Mouse (Mus musculus) heart, embryonic 11.5 days (tissue): ENCODE results near the gene Gnb2. TPM values are rescaled to one million over a fixed set of nuclear protein-coding genes. Genes with fewer than 3 reads are reported as not detected.

ENCODE experiments used
- ATAC-seq: fragments of 200-750 bp; cut with Nextera tagmentation; replicated peaks from 2 replicates; pipeline ENCODE4 v1.8.0; 2017; ENCODE audit warnings: moderate library complexity; ENCODE audit not compliant: insufficient number of reproducible peaks, low FRiP score, low TSS enrichment
- H3K27ac ChIP-seq: fragments of 300-500 bp; sonication (generic); 2 replicates; pipeline ENCODE4 v1.5.1; 2014; ENCODE audit warnings: mild to moderate bottlenecking, low read depth, low read length
- H3K27me3 ChIP-seq: fragments of 300-500 bp; sonication (generic); 2 replicates; pipeline ENCODE4 v1.6.1; 2014; ENCODE audit warnings: mild to moderate bottlenecking, low read length, mixed read lengths; ENCODE audit not compliant: control insufficient read depth, insufficient read depth
- H3K36me3 ChIP-seq: fragments of 300-500 bp; sonication (generic); 2 replicates; pipeline ENCODE4 v1.6.1; 2014; ENCODE audit warnings: mild to moderate bottlenecking, low read length, moderate library complexity, mixed read lengths; ENCODE audit not compliant: control insufficient read depth, insufficient read depth
- H3K4me1 ChIP-seq: fragments of 300-500 bp; sonication (generic); 2 replicates; pipeline ENCODE4 v1.6.1; 2014; ENCODE audit warnings: low read length; ENCODE audit not compliant: control insufficient read depth, insufficient read depth
- H3K4me2 ChIP-seq: fragments of 300-500 bp; sonication (generic); 2 replicates; pipeline ENCODE4 v1.6.1; 2014; ENCODE audit warnings: mild to moderate bottlenecking, moderate library complexity
- H3K4me3 ChIP-seq: fragments of 300-500 bp; sonication (generic); 2 replicates; pipeline ENCODE4 v1.5.1; 2014; ENCODE audit warnings: low read depth, low read length
- H3K9ac ChIP-seq: fragments of 300-500 bp; sonication (generic); 2 replicates; pipeline ENCODE4 v1.6.1; 2014; ENCODE audit warnings: mild to moderate bottlenecking, low read depth, low read length, moderate library complexity
- H3K9me3 ChIP-seq: fragments of 300-500 bp; sonication (generic); replicated peaks from 2 replicates; pipeline ENCODE4 v1.6.1; 2016; ENCODE audit warnings: low read length; ENCODE audit not compliant: control insufficient read depth
- WGBS: fragments of 180-500 bp; shearing (Covaris S2); extraction: QIAGEN DNeasy Blood & Tissue Kit; methylation state at CpG from one replicate; pipeline ENCODE4 v1.1.7; 2014; ENCODE audit not compliant: insufficient replicate concordance; 5-methylcytosine and 5-hydroxymethylcytosine counted together
- polyA plus RNA-seq: library from polyadenylated mRNA; unstranded; fragments of >200 nt; fragmentation: Nextera tagmentation; extraction: Ambion mirVana; gene quantifications from 2 replicates; pipeline ENCODE4 v1.2.1, GENCODE M21; 2014

The Gnb2 gene
- polyA plus RNA-seq, 1 experiment from 2014 or later, result 318 TPM

DNA sequence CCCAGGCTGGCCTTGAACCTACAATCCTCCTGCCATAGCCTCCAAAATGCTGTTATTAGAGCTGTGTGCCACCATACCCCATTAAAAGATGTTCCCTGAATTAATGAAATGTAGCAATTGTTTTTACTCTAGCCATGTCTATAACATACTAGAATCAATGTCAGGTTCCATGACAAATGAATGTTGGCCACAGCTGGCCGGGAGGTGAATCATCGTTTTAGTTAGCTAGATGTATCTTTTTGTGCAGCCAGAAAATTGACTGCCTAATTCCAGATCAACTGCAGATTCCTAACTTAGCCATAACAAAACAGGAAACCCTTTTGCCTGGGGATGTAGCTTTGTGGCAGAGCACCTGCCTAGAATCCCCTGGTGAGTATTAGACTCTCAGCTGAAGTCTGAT is 16.5 kb upstream of the Gnb2 start:
- no peak overlapping the region for H3K9ac ChIP-seq
- no peaks in the 10 kb centered on the region for H3K36me3 ChIP-seq
- H3K27me3 ChIP-seq, result peaks cover 20% of the 10 kb centered on the region
- no peak overlapping the region for H3K27ac ChIP-seq
- no peaks in the 10 kb centered on the region for H3K9me3 ChIP-seq
- no peak overlapping the region for H3K4me2 ChIP-seq
- no peaks in the 10 kb centered on the region for H3K4me1 ChIP-seq
- 79% methylated on average over 2 of the region's 2 CpGs for WGBS
- no peak overlapping the region for H3K4me3 ChIP-seq
- ATAC-seq, result no peak

- no peaks in the 10 kb centered on the region for H3K9me3 ChIP-seq
- no peaks in the 10 kb centered on the region for H3K4me1 ChIP-seq
- no peaks in the 10 kb centered on the region for H3K36me3 ChIP-seq
- no peak for ATAC-seq
- H3K27ac ChIP-seq, result no peak overlapping the region
- no peak overlapping the region for H3K4me2 ChIP-seq
- H3K27me3 ChIP-seq, result no peaks in the 10 kb centered on the region
- 56% methylated on average over 4 of the region's 4 CpGs for WGBS
- no peak overlapping the region for H3K9ac ChIP-seq
- no peak overlapping the region for H3K4me3 ChIP-seq
Measured at GRCm38 (mm10) chr5:137545596-137545995, 12.3 kb upstream of the Gnb2 start.

- no peak for ATAC-seq
- WGBS, result 62% methylated on average over 6 of the region's 6 CpGs
Measured at GRCm38 (mm10) chr5:137544926-137545325, 11.6 kb upstream of the Gnb2 start.

DNA sequence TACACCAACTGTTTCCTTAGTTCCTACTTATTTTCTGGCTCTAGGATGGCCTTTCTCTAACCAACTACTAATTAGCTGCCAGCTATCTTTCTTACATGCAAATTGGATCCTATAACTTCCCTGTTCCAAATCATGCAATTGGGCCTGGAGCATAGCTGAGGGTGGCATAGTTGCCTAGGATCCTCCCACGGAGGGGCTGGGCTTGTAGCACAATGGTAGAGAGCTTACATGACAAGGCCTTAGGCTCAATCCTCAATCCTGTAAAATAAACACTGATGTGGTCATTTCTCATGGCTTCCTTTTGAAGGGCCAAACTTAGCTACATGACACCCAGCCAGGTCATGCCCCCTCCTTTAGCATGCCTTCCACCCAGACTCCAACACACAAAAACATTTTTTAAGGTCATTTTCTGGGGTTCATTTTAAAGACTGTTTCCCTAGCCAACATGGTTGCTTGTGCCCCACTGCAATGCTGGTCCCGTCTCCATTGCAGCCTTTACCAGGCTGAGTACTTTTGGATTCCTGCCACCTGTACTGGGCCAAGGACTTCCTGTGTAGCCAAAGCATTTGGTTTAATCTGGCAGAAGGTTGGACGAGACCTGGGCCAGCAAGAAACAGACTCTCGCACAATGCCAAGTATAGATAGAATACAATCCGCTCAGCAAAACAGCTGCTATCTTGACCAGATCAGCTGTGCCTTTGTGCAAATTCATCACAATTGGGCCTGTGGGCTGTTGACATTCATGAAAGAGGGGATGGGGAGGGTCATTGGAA is 8.6 kb upstream of the Gnb2 start:
- 74% methylated on average over 5 of the region's 5 CpGs for WGBS
- Histone ChIP-seq H3K9me3 (no peaks in the 10 kb centered on the region), H3K27me3 (no peaks in the 10 kb centered on the region)

More at GRCm38 (mm10) chr5:137544926-137545325, 11.6 kb upstream of the Gnb2 start:
- Histone ChIP-seq H3K4me2 (no peak overlapping the region), H3K9ac (no peak overlapping the region), H3K9me3 (no peaks in the 10 kb centered on the region), H3K4me3 (no peak overlapping the region), H3K4me1 (no peaks in the 10 kb centered on the region), H3K27me3 (no peaks in the 10 kb centered on the region), H3K27ac (no peak overlapping the region), H3K36me3 (no peaks in the 10 kb centered on the region)

GRCm38 (mm10) chr5:137540991-137541390 is 7.7 kb upstream of the Gnb2 start:
- no peak for ATAC-seq
- Histone ChIP-seq H3K36me3 (no peaks in the 10 kb centered on the region), H3K9me3 (no peaks in the 10 kb centered on the region), H3K4me3 (no peak overlapping the region), H3K27me3 (no peaks in the 10 kb centered on the region), H3K4me2 (no peak overlapping the region), H3K4me1 (no peaks in the 10 kb centered on the region), H3K27ac (no peak overlapping the region), H3K9ac (no peak overlapping the region)
- 68% methylated on average over 6 of the region's 6 CpGs for WGBS

More for the DNA sequence above, 8.6 kb upstream of the Gnb2 start:
- Histone ChIP-seq H3K4me2 (no peak overlapping the region), H3K4me3 (no peak overlapping the region), H3K27ac (no peak overlapping the region), H3K36me3 (no peaks in the 10 kb centered on the region), H3K4me1 (no peaks in the 10 kb centered on the region), H3K9ac (no peak overlapping the region)
- ATAC-seq, result no peak

GRCm38 (mm10) chr5:137539291-137539801 is 6.0 kb upstream of the Gnb2 start:
- Histone ChIP-seq H3K36me3 (no peaks in the 10 kb centered on the region), H3K9me3 (no peaks in the 10 kb centered on the region), H3K27me3 (no peaks in the 10 kb centered on the region), H3K4me3 (no peak overlapping the region), H3K4me1 (no peaks in the 10 kb centered on the region), H3K27ac (no peak overlapping the region), H3K4me2 (no peak overlapping the region), H3K9ac (no peak overlapping the region)
- 67% methylated on average over 7 of the region's 7 CpGs for WGBS
- no peak for ATAC-seq

GRCm38 (mm10) chr5:137537461-137537860 is 4.2 kb upstream of the Gnb2 start:
- Histone ChIP-seq H3K9me3 (no peaks in the 10 kb centered on the region), H3K36me3 (no peaks in the 10 kb centered on the region), H3K27me3 (no peaks in the 10 kb centered on the region), H3K9ac (no peak overlapping the region), H3K4me3 (no peak overlapping the region), H3K4me2 (no peak overlapping the region), H3K4me1 (no peaks in the 10 kb centered on the region), H3K27ac (no peak overlapping the region)
- WGBS, result 53% methylated on average over 4 of the region's 4 CpGs
- ATAC-seq, result no peak

DNA sequence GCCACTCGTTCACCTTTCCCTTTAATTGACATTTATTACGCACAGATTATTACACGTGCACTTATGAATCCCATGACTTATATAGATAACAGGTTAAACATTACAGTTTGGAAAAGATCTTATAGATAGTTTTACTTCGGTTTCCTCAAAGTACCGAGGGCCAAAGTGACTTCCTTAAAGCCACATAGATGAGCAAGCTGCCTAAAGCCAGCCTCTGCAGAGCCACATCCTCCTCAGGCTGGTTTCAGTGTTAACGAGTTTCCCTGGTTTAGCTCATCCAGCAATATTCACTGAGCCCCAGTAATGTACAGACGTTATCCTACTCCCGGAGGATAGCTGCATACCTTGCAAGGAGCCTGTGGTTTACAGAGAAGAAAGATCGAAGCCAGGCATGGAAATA is 2.0 kb upstream of the Gnb2 start:
- no peak for ATAC-seq
- Histone ChIP-seq H3K4me2 (no peak overlapping the region), H3K9ac (no peak overlapping the region), H3K4me1 (peaks cover under 1% of the 10 kb centered on the region; the same call in 1 of the 2 replicates), H3K4me3 (no peak overlapping the region), H3K36me3 (no peaks in the 10 kb centered on the region), H3K9me3 (no peaks in the 10 kb centered on the region), H3K27ac (no peak overlapping the region), H3K27me3 (no peaks in the 10 kb centered on the region)
- WGBS, result 74% methylated on average over 9 of the region's 9 CpGs

- no peak overlapping the region for H3K27ac ChIP-seq
Measured at GRCm38 (mm10) chr5:137534762-137535161, 1.5 kb upstream of the Gnb2 start.

More at GRCm38 (mm10) chr5:137534762-137535161, 1.5 kb upstream of the Gnb2 start:
- Histone ChIP-seq H3K9ac (no peak overlapping the region), H3K4me3 (no peak overlapping the region), H3K9me3 (no peaks in the 10 kb centered on the region), H3K4me2 (no peak overlapping the region), H3K4me1 (peaks cover 3% of the 10 kb centered on the region; the same call in 1 of the 2 replicates), H3K36me3 (peaks cover 3% of the 10 kb centered on the region; the same call in 1 of the 2 replicates), H3K27me3 (no peaks in the 10 kb centered on the region)
- 89% methylated on average over 3 of the region's 3 CpGs for whole genome bisulfite sequencing
- ATAC-seq, result no peak
